Mouse (Mus musculus): Measurements from ENCODE around the gene Rbms3.

The Rbms3 gene

DNA sequence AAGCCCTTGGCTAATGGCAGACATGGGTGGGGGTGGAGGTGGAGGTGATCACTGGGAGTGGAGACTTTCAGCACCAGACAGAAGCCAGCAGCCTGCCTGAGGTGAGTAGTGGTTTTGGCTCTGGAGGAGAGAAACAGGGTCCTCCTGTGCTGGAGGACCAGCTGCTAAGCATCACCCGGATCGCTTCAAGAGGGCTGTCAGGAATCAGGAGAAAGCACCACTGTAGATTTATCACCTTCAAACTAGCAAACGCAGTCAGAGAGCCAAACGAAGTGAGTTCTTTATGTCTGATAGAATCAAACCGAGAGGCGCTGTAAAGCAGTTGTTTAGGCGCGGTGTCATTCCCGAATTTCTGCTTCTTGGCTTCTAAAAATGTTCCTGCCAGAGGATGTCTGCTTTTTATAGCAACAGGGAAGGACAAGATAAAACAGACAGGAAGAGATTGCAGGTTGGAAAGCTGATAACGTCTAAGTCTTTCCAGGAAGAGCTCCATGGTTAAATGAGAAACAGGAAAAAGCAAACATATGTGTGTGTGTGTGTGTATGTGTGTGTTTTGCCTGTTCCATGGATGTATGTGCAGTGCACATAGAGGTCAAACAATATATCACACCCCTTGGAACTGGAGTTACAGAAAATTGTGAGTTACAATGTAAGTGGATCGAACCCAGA is 928.1 kb downstream of the Rbms3 start:
- peak; percentile 3 for DNase-seq

DNA sequence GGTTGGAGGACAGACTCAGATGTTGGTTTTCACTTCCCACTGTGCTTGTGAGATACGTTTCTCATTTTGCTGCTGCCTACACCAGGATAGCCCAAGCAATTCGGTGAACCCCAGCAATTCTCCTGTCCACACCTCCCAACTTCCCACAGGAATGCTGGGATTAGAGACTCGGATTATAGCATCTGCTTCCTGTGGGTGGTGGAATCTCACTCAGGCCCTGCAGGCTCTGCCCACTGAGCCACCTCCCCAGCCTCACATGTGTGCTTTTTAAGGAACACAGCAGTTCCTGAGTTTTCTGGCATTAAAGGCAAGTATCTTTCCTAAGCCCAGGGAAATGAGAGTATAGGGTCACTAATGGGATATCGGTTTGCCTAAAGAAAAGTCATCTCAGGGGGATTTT is 941.1 kb downstream of the Rbms3 start:
- no peak for DNase-seq

DNA sequence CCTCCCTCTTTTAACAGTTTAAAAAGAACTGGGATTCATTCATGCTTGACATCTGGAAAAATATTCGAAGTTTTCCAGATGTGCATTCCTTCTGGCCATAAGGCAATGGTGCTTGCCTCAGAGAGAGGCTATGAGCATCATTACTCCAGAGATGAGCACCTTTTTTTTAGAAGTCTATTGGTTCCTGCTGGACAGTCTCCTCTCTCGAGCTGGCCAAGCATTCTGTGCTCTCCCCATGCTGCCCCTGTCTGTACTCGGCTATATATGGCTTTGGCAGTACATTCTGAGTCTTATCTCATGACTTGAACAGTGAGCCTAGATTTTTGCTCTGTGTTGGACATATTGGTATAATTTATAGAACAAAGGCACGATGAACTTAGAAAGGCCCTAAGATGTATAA is 952.6 kb downstream of the Rbms3 start:
- DNase-seq, result no peak

DNA sequence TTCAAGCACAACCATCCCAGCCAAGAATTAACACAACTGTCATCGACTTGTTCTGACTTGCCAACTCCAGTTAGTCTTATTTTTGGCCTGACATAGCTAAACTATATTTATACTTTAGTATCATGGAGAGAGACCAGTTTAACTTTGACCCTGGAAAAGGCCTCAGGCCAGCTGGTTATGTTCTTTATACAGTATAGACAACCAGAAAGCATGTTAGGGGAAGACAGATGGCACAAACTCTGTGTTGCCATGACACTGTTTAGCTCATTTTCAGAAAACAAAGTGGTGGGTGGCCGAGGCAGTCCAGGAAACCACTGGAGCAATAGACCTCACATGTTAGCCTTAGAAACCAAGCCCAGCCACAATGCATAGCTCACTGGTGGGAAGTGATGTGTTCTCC is 953.3 kb downstream of the Rbms3 start:
- peak; percentile 31 for DNase-seq

DNA sequence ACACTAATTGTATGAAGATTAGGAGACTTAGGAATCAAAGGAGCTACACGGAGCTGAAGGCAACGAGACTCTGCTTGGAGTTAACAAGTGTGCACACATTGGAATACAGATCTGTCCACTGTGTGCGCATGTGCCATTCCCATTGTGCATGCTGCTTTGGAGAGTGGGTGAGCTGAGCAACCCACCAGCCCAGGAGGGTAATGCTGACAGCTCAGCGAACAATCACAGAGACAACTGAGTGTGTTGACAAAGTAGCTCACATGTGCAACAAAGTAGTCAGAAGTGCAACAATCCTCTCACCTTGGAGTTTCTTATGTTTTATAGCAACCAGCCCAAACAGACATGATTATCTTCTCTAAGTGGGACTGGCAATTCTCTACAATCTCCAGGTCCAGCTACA is 955.5 kb downstream of the Rbms3 start:
- no peak for DNase-seq

DNA sequence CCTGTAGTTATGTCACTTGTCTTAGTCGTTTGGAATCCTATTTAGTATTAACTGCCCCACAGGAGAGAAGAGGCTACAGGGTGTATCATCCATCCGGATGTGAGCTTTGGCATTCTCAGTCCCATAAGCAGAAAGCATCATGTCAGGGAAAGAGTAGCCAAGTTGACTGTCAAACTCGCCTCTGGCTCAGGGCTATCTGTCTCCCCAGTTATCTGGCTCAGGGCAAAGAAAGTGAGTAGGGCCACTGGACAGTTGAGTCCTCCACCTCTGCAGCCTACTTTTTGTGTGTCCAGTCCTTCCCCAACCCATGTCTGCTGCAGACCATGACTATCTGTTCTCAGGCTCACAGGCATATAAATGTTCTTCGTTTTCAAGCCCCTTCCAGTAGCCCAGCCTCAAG is 968.7 kb downstream of the Rbms3 start:
- no peak for DNase-seq

DNA sequence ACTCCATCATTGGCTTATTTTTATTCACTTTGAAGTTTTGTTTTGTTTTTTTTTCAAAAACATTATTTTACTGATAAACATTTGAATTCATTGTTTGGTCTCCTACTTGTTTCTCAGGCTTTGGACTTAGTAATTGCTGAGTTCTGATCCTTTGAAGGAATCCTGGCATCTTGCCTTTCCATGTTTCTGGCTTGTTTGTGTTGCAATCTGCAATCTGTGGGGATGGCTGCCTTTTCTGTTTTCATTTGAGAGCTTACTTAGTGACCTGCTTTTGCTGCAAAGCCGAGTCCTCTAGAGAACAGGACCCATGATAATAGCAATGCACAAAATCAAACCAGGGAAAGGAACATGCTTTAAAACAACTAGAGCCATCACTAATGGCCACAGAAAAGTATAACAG is 969.8 kb downstream of the Rbms3 start:
- peak; percentile 4 for DNase-seq

DNA sequence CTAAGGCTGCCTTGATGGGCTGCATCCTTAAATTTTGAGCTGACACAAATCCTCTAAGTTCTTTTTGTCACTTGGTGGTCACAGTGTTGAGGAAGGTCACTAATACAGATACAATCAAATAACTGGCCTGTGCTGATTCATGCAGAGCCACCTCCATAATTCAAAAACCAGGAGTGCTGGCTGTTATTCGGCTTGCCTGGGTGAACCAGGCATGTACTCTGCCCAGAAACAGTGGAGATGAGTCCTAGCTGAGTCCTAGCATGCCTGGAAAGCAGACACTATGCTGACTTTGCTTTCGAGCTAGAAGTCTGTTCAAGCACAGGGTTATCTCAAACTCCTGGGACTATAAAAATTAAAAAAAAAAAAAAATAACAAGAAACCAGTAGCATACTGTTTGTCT is 972.6 kb downstream of the Rbms3 start:
- DNase-seq, result no peak

DNA sequence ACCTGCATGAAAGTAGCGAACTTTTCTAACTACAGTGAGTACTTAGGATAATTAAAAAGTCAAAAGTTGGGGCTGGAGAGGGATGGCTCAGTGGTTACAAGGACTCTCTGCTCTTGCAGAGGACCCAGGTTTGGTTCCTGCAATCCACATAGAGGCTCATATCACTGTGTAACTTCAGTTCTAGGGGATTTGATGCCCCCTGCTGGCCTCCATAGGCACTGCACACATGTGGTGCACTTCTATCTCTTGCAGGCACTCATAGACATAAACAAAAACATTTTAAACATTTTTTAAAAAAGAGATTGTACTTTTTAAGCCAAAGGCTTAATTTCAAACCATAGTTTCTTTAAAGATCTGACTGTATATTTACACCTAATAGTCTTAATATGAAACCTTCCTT is 978.3 kb downstream of the Rbms3 start:
- DNase-seq, result no peak

DNA sequence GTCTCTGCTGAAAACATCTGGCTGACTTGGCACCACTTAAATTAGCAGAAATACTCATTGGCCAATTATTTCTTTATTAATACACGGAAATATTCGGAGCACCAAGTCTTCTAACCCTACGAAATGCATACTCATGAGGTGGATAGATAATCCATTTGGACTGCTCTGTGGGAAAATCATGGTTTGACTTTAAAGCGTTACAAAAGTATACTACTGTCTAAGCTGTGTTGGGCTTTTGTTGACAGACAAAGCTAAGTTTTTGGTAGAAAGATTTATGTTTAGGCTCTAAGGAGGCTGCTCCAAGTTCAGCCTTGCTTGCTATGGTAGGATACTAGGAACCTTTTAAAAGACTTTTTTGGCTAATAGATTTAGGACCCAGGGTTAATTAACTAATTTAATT is 979.8 kb downstream of the Rbms3 start:
- no peak for DNase-seq

DNA sequence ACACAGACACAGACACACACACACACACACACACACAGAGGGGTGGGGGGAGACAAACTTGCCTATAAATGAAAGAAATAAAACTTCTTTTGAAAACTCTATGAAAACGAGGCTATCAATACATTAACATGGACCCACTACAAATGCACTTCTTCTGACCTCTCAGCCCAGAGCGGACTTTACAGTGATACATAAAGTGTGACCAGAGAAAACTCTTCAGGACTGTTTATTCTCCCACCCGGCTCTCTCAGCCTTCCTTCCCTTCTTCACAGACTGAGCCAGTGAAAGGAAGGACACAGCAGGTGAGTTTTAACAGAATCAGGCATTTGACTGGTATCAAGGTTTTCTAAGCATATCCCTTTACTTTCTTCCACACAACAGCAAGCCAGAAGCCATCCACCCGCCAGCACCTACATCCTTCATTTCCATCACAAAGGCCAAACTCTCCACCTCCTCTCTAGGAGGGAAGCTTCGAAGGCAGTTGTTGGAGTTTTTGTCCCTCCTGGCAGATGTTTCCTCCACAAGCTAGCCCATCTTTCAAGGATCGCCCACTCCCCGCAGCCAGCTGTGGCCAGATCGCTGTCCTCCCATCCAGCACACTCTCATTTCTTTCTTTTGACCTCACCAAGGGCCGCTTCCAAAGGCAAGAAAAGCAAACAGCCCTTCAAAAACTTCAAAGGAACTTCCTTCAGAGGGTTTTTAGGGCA is 980.5 kb downstream of the Rbms3 start:
- DNase-seq, result no peak

DNA sequence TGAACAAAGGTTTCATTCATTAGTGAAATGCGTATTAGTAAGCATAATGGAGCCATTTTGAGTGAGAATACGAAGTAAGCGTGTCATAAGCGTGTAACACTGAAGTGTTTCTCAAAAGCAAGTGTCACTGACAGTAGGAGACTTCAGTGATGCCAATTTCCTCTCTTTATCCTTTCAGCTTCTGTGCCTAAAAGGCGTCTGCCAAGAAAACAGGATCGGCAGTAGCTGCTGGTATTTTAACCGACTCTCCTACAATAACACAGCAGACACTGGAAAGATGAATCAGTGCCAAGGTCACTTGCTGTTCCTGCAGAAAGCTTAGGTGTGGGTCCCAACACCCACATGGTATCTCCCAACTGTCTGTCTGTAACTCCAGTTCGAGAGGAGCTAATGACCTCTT is 985.1 kb downstream of the Rbms3 start:
- no peak for DNase-seq

DNA sequence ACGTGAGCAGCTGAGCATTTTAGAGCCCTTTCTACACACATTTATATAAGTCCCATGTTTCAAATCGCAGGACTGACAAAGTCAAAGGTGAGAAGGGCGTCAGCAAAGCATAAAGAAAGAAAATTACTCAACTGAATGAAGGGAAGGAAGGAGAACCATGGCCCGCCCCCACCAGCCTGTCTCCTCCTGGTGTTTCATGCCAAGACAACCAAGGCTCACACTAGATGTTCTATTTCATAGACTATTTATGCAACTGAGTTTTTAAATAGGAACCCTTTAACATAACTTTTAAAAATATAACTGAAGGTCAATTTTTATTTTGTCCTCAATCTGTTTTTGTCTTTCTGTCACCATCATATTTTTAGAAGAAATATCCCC is 989.4 kb downstream of the Rbms3 start:
- no peak for DNase-seq

DNA sequence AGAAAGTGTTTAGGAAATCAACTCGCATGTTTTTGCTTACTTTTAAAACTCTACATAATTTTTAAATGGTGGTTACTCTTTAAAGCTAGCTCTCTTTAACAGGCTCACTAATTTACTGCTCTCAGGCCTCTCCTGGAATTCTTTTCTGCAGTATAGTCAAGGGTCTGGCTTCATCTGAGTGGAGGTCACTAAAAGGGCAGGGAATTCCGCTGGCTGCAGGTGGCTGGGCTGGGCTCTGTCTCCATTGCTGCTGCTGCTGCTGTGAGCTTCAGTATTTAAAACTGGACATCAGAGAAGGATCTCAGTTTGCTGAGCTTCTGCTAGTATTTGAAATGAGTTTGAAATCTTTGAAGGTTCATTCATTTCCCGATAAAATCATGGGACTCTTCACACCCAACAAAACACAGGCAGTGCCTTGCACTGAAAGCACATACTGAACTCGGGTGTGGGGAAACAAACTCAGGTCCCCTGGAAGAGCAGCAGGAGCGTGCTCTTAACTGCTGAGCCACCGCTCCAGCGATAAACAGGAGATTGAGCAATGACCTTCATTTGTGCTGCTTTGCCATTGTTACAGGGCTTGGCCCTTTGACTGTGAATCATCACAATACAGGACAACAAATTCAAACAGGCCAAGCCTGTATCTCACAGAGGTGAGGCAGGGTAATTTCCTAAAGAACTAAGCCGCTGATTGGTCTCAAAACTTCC is 990.0 kb downstream of the Rbms3 start:
- DNase-seq, result peak; percentile 28

DNA sequence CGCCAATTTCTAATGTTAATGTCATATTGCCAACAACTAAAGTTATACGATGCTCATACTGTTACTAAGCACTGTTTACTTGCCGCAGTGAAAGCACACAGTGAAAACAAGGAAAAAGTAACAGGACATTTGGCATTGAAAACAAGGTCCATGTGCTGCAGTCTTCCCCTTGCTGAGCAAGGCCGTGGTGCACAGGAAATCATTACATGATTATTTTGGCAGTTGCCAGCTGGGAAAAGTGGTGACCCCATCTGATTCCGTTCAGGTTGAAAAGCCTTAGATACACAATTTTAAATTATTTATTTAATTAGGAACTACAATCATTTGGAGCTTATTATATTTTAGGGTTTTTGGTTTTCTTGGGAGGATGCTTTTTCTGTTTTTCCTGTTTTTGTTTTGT is 995.9 kb downstream of the Rbms3 start:
- DNase-seq, result no peak

DNA sequence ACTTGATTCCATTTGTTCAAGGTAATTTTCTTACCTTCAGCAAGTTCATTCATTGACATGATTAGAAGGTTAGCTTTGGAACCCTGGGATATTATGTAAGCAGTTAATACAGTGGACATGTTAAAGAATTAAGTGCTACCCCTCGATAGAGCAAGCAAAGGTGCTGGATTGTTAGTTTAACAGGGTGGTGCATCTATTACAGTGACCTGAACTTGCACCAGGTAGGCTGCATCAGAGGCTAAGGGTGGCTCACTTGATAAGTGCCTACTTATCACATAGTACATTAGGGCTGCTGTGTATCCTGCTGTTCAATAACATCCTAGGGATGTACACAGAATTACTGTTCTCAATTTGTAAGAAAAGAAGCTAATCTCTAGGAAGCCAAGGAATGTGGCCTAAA is 996.6 kb downstream of the Rbms3 start:
- DNase-seq, result no peak

DNA sequence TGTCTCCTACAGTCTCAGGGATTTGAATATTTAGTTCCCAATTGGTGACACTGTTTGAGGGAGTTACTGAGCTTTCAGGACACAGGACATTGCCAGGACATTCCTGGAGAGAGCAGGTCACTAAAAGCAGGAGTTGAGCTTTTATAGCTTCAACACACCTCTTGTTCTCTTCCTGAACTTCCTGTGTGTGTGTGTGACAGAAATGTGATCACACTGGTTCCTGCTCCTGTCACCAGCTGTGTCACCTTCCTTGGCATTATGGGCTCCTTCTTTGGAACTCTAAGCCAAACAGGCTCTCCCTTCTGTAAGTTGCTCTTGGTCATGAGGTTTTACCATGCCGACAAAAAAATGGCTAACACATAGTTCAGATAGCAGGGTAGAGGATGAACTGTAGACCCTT is 997.9 kb downstream of the Rbms3 start:
- no peak for DNase-seq

DNA sequence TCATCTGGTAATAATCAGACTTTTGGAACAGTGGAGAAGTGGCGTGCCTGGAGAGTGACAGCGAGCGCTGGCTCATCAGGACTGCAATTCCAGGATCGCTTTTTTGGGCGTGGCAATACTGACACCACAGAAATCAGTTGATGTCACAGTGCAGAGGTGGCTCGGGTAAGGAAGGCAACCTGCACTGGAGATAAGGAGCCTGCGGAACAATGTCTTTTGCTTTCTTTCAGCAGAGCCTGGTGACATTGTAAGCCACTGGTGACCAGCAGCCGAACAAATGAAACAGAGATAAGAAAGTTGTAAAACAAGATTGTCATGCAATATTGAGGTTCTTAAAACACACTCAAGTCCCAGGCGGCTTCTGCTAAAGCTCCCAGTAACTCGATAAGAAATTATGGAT is 998.9 kb downstream of the Rbms3 start:
- no peak for DNase-seq

DNA sequence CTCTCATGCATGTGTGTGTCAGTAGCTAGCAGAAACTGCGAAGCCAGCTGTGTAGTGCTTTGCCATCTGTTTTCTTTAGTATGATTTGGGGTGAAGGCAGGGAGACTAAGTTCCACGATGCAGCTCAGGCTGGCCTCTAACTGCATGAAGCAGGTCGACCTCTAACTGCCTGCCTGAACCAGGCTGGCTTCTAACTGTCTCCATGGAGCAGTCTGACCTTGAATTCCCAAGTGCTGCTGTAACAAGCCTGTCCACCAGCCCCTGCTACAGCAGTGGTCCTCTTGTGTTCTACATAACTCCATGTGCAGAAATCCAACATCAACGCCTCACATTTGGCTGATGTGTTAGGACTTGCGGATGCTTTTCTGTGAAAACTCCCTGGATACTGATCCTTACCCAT is 1009.3 kb downstream of the Rbms3 start:
- no peak for DNase-seq

DNA sequence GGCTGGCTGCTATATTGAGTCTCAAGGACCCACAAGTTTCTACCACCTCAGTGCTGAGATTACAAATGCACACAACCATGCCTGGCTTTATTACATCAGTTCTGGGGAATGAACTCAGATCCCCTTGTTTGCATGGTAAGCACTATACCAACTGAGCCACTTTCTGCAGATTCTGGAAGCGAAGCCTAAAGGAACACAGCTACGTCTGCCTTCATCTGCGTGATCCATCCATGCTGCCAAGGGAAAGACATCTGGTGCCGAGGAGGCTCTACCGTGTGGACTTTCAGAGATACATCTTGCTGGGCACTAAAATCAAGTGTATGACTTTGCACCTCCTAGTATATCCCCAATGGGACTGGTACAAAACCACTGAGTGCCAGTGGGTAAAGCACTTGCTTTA is 1010.8 kb downstream of the Rbms3 start:
- no peak for DNase-seq

DNA sequence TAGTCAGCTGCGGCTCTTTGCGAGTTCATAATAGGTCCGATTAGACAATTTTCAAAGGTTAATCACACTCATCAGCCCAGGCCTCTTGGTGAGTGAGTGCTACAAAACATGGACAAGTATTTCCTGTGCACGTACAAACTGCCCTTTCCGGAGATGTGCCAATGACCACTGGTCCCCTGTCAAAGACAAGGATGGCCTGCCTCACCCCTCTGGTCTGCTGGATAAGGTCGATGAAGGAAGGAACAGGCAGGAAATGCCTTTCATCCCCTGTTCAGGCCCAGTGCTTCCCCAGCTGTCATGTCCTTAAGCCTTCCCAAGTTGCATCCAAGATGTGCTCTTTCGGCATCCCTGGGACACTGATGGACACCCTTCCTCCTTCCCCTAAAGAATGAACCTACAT is 1016.4 kb downstream of the Rbms3 start:
- peak; percentile 4 for DNase-seq

DNA sequence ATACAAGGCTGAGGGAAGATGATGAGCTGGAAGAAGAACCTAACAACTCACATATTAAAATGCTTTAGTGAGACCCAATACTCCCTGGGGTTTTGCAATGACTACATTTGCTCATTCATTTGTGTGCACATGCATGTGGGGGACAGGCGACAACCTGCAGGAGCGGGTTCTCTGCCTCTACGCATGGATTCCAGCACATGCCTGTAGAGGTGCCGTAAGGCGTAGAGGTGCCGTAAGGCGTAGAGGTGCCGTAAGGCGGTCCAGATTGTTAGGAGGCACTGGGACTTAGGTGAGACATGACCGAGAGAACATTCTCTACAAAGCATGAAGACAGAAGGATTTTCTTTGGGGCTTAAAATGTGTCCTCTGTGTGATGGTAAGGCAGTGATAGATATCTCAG is 1033.7 kb downstream of the Rbms3 start:
- no peak for DNase-seq

DNA sequence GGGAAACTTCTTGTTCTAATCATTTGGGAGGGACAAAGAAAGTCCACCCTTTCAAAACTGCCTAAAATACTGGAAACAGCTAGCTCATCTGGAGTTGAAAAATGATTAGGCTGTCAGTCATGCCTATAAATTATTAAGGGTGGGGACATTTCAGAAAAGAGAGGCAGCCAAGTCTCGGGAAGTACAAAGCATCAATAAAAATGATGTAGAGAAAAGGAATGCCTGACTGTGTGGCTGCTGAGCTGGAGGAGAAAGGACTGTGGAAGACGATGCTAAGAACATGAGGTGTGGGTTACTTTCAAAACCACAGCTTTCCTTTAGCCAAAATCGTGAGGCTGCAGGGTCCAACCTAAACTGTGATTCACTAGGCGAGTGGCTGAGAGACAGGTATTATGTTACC is 1037.2 kb downstream of the Rbms3 start:
- no peak for DNase-seq

DNA sequence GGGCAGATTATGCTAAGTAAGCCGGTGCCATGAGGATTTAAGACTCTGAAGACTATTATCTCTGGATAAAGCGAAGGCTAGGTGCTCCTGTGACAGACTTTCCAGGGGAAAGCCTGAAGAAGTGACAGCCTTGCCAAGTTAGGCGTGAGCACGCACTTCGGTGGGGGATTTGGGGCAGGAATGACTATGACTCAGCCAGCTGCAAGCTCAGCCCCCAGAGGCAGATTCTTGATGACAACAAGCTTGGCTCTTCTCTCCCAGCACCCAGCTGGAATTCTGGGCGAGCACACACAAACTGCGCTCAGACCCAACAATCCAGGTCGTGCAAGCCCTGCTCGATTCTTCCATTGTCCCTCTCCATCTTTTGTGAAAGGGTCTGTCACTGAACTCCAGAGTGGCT is 1038.6 kb downstream of the Rbms3 start:
- DNase-seq, result peak; percentile 26

DNA sequence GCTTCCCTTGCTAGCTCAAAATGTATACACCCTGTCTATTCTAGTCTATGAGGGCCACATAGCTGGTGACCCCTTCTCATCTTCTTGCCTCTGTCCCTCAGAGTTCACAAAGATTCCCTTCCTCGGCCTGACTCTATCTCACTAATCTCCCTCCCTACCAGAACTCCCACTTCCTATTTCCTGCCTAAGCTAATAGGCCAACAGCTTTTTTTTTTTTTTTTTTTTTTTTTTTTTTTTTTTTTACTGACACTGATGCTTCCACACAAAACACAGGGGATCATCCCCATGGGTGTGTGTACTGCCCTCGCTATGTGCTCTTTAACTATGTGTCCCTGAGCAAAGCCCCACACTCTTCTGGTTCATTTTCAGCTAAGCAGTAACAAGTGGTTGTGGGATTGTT is 1060.0 kb downstream of the Rbms3 start:
- no peak for DNase-seq
